Mouse (Mus musculus) heart, embryonic 16.5 days (tissue): ENCODE data around the gene Olfr410. TPM values are rescaled to one million over a fixed set of nuclear protein-coding genes. Genes with fewer than 3 reads are reported as not detected.

Experiments
- ATAC-seq: fragments of 200-750 bp; cut with Nextera tagmentation; replicated peaks from 2 replicates; pipeline ENCODE4 v1.8.0; 2017; ENCODE audit warnings: moderate number of reproducible peaks; ENCODE audit not compliant: insufficient read depth, low FRiP score; ENCODE audit errors: extremely low read depth
- H3K27ac ChIP-seq: fragments of 300-500 bp; sonication (generic); 2 replicates; pipeline ENCODE4 v1.5.1; 2014; ENCODE audit warnings: mild to moderate bottlenecking, low read length, control low read depth, moderate library complexity
- H3K27me3 ChIP-seq: fragments of 300-500 bp; sonication (generic); 2 replicates; pipeline ENCODE4 v1.6.1; 2014; ENCODE audit warnings: low read length, mixed read lengths; ENCODE audit not compliant: control insufficient read depth, insufficient read depth
- H3K36me3 ChIP-seq: fragments of 300-500 bp; sonication (generic); 2 replicates; pipeline ENCODE4 v1.6.1; 2014; ENCODE audit not compliant: control insufficient read depth, insufficient read depth
- H3K4me1 ChIP-seq: fragments of 300-500 bp; sonication (generic); 2 replicates; pipeline ENCODE4 v1.6.1; 2014; ENCODE audit warnings: low read length, mixed read lengths; ENCODE audit not compliant: control insufficient read depth, insufficient read depth
- H3K4me2 ChIP-seq: fragments of 300-500 bp; sonication (generic); 2 replicates; pipeline ENCODE4 v1.6.1; 2014; ENCODE audit warnings: low read depth, mild to moderate bottlenecking, control low read depth, low read length
- H3K4me3 ChIP-seq: fragments of 300-500 bp; sonication (generic); 2 replicates; pipeline ENCODE4 v1.5.1; 2014; ENCODE audit warnings: mild to moderate bottlenecking, control low read depth, low read length
- H3K9ac ChIP-seq: fragments of 300-500 bp; sonication (generic); 2 replicates; pipeline ENCODE4 v1.6.1; 2014; ENCODE audit warnings: low read length, control low read depth
- H3K9me3 ChIP-seq: fragments of 300-500 bp; sonication (generic); replicated peaks from 2 replicates; pipeline ENCODE4 v1.6.1; 2016; ENCODE audit warnings: low read length; ENCODE audit not compliant: control insufficient read depth
- WGBS: fragments of 180-500 bp; shearing (Covaris S2); extraction: QIAGEN DNeasy Blood & Tissue Kit; methylation state at CpG from one replicate; pipeline ENCODE4 v1.1.7; 2014; 5-methylcytosine and 5-hydroxymethylcytosine counted together
- polyA plus RNA-seq: library from polyadenylated mRNA; unstranded; fragments of >200 nt; fragmentation: Nextera tagmentation; extraction: Ambion mirVana; gene quantifications from 2 replicates; pipeline ENCODE4 v1.2.1, GENCODE M21; 2015

Gene Olfr410
- polyA plus RNA-seq, 1 experiment from 2014 or later: not detected

- Histone ChIP-seq H3K4me2 (no peak overlapping the region), H3K27me3 (no peaks in the 10 kb centered on the region), H3K4me3 (no peak overlapping the region), H3K36me3 (no peaks in the 10 kb centered on the region), H3K27ac (no peak overlapping the region), H3K9ac (no peak overlapping the region), H3K9me3 (no peaks in the 10 kb centered on the region), H3K4me1 (no peaks in the 10 kb centered on the region)
- 48% methylated on average over 2 of the region's 2 CpGs for WGBS
- no peak for ATAC-seq
Observed at GRCm38 (mm10) chr11:74326044-74326443, 11.8 kb downstream of the Olfr410 start.

- ATAC-seq: no peak
- H3K9ac ChIP-seq: no peak overlapping the region
- H3K27me3 ChIP-seq: no peaks in the 10 kb centered on the region
- H3K27ac ChIP-seq: no peak overlapping the region
- WGBS: 49% methylated on average over 2 of the region's 2 CpGs
- no peak overlapping the region for H3K4me3 ChIP-seq
- no peaks in the 10 kb centered on the region for H3K4me1 ChIP-seq
- no peaks in the 10 kb centered on the region for H3K9me3 ChIP-seq
- no peaks in the 10 kb centered on the region for H3K36me3 ChIP-seq
- H3K4me2 ChIP-seq: no peak overlapping the region
Observed at GRCm38 (mm10) chr11:74287256-74287655, 50.6 kb downstream of the Olfr410 start.

DNA sequence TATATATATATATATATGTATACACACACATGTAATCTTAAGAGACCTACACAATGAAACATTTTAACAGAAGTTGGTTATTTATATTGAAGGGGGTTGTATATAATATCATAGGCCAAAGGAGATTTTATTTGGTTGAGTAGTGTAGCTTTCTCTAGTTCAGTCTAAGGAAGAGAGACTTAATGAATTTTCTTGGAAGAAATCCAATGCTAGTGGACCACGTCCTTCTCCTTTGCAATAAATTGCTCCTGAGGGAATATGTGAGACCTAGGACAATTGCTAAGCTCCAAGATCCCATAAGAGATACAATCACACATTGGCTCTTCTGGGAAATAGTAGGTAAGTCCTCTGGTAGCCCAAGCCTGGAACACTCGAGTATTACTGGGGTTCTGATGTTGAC is 54.4 kb downstream of the Olfr410 start, which contains the start of gene Olfr59:
Gene Olfr59 (plus strand): TSS at position 301 of the 400 bp plus-strand sequence.
- Histone ChIP-seq H3K27ac (no peak within 1 kb of the TSS), H3K4me1 (no peaks in the 10 kb centered on the region), H3K36me3 (no peaks in the 10 kb centered on the region), H3K27me3 (no peaks in the 10 kb centered on the region), H3K4me3 (no peak within 1 kb of the TSS), H3K9ac (no peak within 1 kb of the TSS), H3K9me3 (no peaks in the 10 kb centered on the region; the same call in 1 of the 2 replicates), H3K4me2 (no peak within 1 kb of the TSS)
- ATAC-seq: no peak
- WGBS: 43% methylated on average over 2 of the region's 2 CpGs

Other genes with a start within 250 kb of the Olfr410 start
- not detected in 2 replicates for gene Olfr401, start 224.3 kb downstream of the Olfr410 start, polyA plus RNA-seq
- not detected in 2 replicates for gene Olfr402, start 184.5 kb downstream of the Olfr410 start, polyA plus RNA-seq
- not detected in 2 replicates for gene Olfr403, start 151.8 kb downstream of the Olfr410 start, polyA plus RNA-seq
- gene Olfr43, start 126.7 kb downstream of the Olfr410 start, polyA plus RNA-seq: not detected in 2 replicates
- not detected in 2 replicates for gene Olfr406, start 78.2 kb downstream of the Olfr410 start, polyA plus RNA-seq
- not detected in 2 replicates for gene Olfr59, start 54.3 kb downstream of the Olfr410 start, polyA plus RNA-seq
- gene Olfr411, start 14.6 kb upstream of the Olfr410 start, polyA plus RNA-seq: not detected in 2 replicates
- not detected in 2 replicates for gene Olfr412, start 24.0 kb upstream of the Olfr410 start, polyA plus RNA-seq